Mouse (Mus musculus): ENCODE measurements around the gene Dscaml1. TPM values are rescaled to one million over a fixed set of nuclear protein-coding genes. Genes with fewer than 3 reads are reported as not detected.

The Dscaml1 gene
- polyA plus RNA-seq, 1 experiment from 2014 or later = 0.05 TPM

- peaks cover 16% of the 10 kb centered on the region for H3K4me1 ChIP-seq (replicated peaks)
- H3K9me3 ChIP-seq (replicated peaks) = no peaks in the 10 kb centered on the region
- H3K27ac ChIP-seq (ENCODE audit: poor library complexity, severe bottlenecking) = no peak overlapping the region
- ATAC-seq (ENCODE audit: insufficient number of reproducible peaks, low FRiP score) = no peak
- H3K9ac ChIP-seq = no peak overlapping the region
- no peak overlapping the region for H3K4me3 ChIP-seq
- 80% methylated on average over 12 of the region's 12 CpGs for WGBS
- no peaks in the 10 kb centered on the region for H3K27me3 ChIP-seq (replicated peaks)
- no peak overlapping the region for H3K4me2 ChIP-seq
- peaks cover 26% of the 10 kb centered on the region for H3K36me3 ChIP-seq
Observed at GRCm38 (mm10) chr9:45783249-45784069, 357.0 kb downstream of the Dscaml1 start.

- ATAC-seq (ENCODE audit: insufficient number of reproducible peaks, low FRiP score) = peak; percentile 19; the same call in 1 of the 2 replicates
- Histone ChIP-seq H3K4me1 (replicated peaks) (peaks cover 16% of the 10 kb centered on the region), H3K4me3 (no peak overlapping the region), H3K9ac (no peak overlapping the region), H3K27ac (ENCODE audit: poor library complexity, severe bottlenecking) (no peak overlapping the region; the same call in 1 of the 2 replicates), H3K4me2 (no peak overlapping the region; the same call in 1 of the 2 replicates), H3K36me3 (peaks cover 29% of the 10 kb centered on the region), H3K9me3 (replicated peaks) (no peaks in the 10 kb centered on the region), H3K27me3 (replicated peaks) (no peaks in the 10 kb centered on the region)
- 80% methylated on average over 8 of the region's 8 CpGs for WGBS
Observed at GRCm38 (mm10) chr9:45787071-45787470, 360.6 kb downstream of the Dscaml1 start.

DNA sequence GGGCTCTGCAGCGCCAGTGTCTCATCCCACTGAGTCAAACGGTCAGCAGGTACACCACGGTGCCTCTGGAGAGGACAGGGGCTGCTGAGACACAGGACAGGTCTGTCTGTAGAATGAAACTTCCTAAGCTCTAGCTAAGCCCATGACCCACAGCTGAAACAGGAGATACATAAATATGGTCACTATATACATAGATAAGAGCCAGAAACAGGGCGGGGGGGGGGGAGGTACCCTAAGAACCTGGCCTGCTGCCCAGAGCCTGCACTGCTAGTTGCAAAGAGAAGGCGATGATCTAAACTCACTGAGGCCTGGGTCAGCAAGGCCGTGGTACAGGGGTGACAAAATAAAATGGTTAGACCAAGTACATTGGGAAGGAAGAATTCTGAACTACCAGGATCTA lies 361.1 kb downstream of the Dscaml1 start:
- Histone ChIP-seq H3K36me3 (peaks cover 33% of the 10 kb centered on the region), H3K4me1 (replicated peaks) (peaks cover 16% of the 10 kb centered on the region), H3K4me3 (no peak overlapping the region), H3K4me2 (no peak overlapping the region), H3K27me3 (replicated peaks) (no peaks in the 10 kb centered on the region), H3K9ac (no peak overlapping the region), H3K9me3 (replicated peaks) (no peaks in the 10 kb centered on the region), H3K27ac (ENCODE audit: poor library complexity, severe bottlenecking) (no peak overlapping the region; the same call in 1 of the 2 replicates)
- 45% methylated on average over 6 of the region's 6 CpGs for WGBS
- 0 out of 2 replicates have a peak, but pooled peaks have one; percentile 30 for ATAC-seq (ENCODE audit: insufficient number of reproducible peaks, low FRiP score)

DNA sequence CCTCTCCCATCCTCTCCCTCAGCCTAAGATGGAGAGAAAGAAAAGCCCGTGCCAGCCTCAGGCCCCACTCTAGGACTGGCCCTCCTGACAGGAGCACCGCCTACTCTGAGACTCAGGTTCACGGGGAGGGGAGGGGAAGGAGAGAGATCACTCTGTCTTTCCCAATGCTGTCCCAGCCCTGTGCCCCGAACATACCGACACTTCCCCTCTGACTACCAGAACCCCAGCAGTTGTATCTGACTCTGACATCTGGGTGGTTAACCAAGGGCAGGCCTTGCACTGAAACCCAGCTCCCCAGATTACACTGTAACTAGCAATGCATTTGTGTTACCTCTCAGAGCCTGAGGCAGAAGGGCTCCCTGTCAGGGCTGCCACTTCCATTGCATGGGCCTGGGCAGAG lies 362.0 kb downstream of the Dscaml1 start:
- Histone ChIP-seq H3K36me3 (peaks cover 39% of the 10 kb centered on the region), H3K4me1 (replicated peaks) (peaks cover 16% of the 10 kb centered on the region), H3K9me3 (replicated peaks) (no peaks in the 10 kb centered on the region), H3K4me2 (no peak overlapping the region), H3K27ac (ENCODE audit: poor library complexity, severe bottlenecking) (no peak overlapping the region), H3K4me3 (no peak overlapping the region), H3K9ac (no peak overlapping the region), H3K27me3 (replicated peaks) (no peaks in the 10 kb centered on the region)
- ATAC-seq (ENCODE audit: insufficient number of reproducible peaks, low FRiP score) = no peak
- 60% methylated on average over 5 of the region's 5 CpGs for WGBS

DNA sequence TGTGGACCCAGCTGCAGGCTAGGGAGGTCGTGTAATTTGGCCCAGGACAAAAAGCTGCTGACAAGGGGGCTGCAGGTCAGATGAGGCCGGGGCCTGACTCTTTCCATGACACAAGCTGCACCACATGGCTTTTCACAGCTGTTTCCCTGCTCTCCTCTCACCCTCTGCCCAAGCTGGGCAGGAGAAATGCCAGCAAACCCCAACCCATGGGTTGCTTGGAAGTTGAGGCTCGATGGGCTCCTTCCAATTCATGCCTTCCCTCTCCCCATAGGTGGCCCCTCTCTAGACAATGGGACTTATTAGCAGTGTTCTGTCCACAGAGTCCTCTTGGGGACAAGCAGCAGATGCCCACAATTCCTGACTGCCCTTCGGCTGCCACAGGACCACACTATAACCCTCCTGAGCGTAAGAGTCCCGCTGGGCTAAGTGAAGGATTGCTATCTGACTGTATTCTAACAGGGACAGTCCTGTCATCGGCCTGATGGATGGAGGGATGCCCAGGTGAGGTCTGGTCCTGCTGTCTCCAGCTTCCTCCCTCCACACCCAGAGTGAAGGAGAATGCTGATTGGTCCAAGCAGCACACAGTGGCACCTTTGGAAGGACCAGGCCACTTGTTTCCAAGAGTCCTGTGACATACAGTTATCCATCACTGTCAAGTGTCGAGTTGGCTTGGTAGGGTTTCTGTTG lies 365.2 kb downstream of the Dscaml1 start:
- peaks cover 16% of the 10 kb centered on the region for H3K4me1 ChIP-seq (replicated peaks)
- H3K4me3 ChIP-seq = no peak overlapping the region
- H3K9ac ChIP-seq = no peak overlapping the region
- no peaks in the 10 kb centered on the region for H3K9me3 ChIP-seq (replicated peaks)
- no peak overlapping the region for H3K4me2 ChIP-seq
- H3K36me3 ChIP-seq = peaks cover 46% of the 10 kb centered on the region
- H3K27me3 ChIP-seq (replicated peaks) = no peaks in the 10 kb centered on the region
- WGBS = 80% methylated on average over 8 of the region's 8 CpGs
- no peak for ATAC-seq (ENCODE audit: insufficient number of reproducible peaks, low FRiP score)
- no peak overlapping the region for H3K27ac ChIP-seq (ENCODE audit: poor library complexity, severe bottlenecking)

DNA sequence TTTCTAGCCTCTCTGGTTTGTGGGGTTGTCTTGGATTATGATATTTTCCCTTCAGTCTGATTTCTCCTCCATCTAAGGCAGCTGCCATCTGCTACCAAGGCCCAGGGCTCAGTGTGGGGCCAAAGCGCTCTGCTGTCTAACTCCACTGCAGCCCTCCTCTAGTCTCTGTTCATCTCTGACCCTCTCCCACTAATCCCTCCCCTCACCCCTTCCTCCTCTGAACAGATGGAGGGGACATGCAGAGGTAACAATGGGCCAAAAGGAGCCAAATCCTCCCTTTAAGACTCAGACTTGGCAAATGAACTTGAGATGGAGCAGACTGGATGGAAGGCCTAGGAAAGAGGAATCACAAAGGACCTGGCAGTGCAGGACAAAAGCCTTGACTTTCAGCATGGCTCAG lies 365.8 kb downstream of the Dscaml1 start:
- 93% methylated on average over 1 of the region's 1 CpGs for WGBS
- Histone ChIP-seq H3K4me3 (no peak overlapping the region), H3K4me2 (no peak overlapping the region), H3K27me3 (replicated peaks) (no peaks in the 10 kb centered on the region), H3K27ac (ENCODE audit: poor library complexity, severe bottlenecking) (no peak overlapping the region), H3K4me1 (replicated peaks) (peaks cover 10% of the 10 kb centered on the region), H3K9ac (no peak overlapping the region), H3K36me3 (peaks cover 46% of the 10 kb centered on the region), H3K9me3 (replicated peaks) (no peaks in the 10 kb centered on the region)
- no peak for ATAC-seq (ENCODE audit: insufficient number of reproducible peaks, low FRiP score)

DNA sequence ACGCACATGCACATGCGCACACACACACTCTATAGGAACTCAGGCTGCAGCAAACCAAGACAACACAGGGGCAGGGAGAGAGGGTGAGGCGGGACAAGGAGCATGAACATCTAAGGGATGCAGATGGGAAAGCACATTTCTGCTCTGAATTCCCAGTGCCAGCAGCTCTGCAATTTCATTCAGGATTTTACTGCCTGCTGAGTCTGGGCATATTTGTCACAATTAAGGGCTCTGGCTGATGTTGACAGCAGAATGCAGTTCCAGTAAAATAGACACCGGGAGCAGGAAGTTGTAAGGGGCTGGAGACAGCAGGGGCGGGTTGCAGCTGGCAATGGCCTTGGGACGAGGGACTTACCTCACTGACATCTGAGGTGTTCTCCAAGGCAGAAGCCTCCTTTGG lies 367.3 kb downstream of the Dscaml1 start:
- no peak for ATAC-seq (ENCODE audit: insufficient number of reproducible peaks, low FRiP score)

GRCm38 (mm10) chr9:45795722-45796121 lies 369.3 kb downstream of the Dscaml1 start:
- no peaks in the 10 kb centered on the region for H3K9me3 ChIP-seq (replicated peaks)
- no peak for ATAC-seq (ENCODE audit: insufficient number of reproducible peaks, low FRiP score)
- 81% methylated on average over 5 of the region's 5 CpGs for WGBS
- no peak overlapping the region for H3K4me3 ChIP-seq
- H3K4me1 ChIP-seq (replicated peaks) = peaks cover 13% of the 10 kb centered on the region
- peaks cover 36% of the 10 kb centered on the region for H3K36me3 ChIP-seq
- H3K4me2 ChIP-seq = no peak overlapping the region
- H3K9ac ChIP-seq = no peak overlapping the region
- H3K27me3 ChIP-seq (replicated peaks) = no peaks in the 10 kb centered on the region
- no peak overlapping the region for H3K27ac ChIP-seq (ENCODE audit: poor library complexity, severe bottlenecking)

More for the DNA sequence above, 367.3 kb downstream of the Dscaml1 start:
- H3K9ac ChIP-seq = no peak overlapping the region
- peaks cover 5% of the 10 kb centered on the region for H3K4me1 ChIP-seq (replicated peaks)
- H3K27me3 ChIP-seq (replicated peaks) = no peaks in the 10 kb centered on the region
- H3K4me2 ChIP-seq = no peak overlapping the region
- 86% methylated on average over 6 of the region's 6 CpGs for WGBS
- H3K36me3 ChIP-seq = peaks cover 46% of the 10 kb centered on the region
- H3K27ac ChIP-seq (ENCODE audit: poor library complexity, severe bottlenecking) = no peak overlapping the region
- H3K9me3 ChIP-seq (replicated peaks) = no peaks in the 10 kb centered on the region
- no peak overlapping the region for H3K4me3 ChIP-seq

DNA sequence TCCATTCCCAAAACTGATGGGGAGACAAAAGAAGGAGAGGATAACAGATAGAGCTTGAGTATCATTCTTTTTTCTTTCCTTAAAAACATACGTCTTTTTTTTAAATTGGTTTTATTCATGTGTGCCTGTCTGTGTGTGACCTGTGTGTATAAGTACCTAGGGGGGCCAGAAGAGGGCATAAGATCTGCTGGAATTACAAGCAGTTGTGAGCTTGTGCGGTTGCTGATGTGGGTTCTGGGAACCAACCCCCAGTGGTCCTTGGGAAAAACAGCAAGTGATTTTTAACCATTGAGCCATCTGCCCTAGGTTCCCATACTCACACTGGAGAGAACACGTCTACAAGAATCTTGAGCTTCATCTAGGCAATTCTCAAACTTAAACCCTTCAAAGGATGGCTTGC lies 370.8 kb downstream of the Dscaml1 start:
- H3K27me3 ChIP-seq (replicated peaks) = no peaks in the 10 kb centered on the region
- no peaks in the 10 kb centered on the region for H3K9me3 ChIP-seq (replicated peaks)
- no peak overlapping the region for H3K9ac ChIP-seq
- peaks cover 13% of the 10 kb centered on the region for H3K4me1 ChIP-seq (replicated peaks)
- WGBS = 75% methylated on average over 3 of the region's 3 CpGs
- ATAC-seq (ENCODE audit: insufficient number of reproducible peaks, low FRiP score) = no peak
- H3K4me3 ChIP-seq = no peak overlapping the region
- H3K4me2 ChIP-seq = no peak overlapping the region
- H3K27ac ChIP-seq (ENCODE audit: poor library complexity, severe bottlenecking) = no peak overlapping the region
- peaks cover 39% of the 10 kb centered on the region for H3K36me3 ChIP-seq

- Histone ChIP-seq H3K27ac (ENCODE audit: poor library complexity, severe bottlenecking) (0 out of 2 replicates have a peak overlapping the region, but pooled peaks have one; percentile 12), H3K4me2 (peak overlapping the region; percentile 50)
Observed at GRCm38 (mm10) chr9:45798467-45799164, 372.2 kb downstream of the Dscaml1 start.

GRCm38 (mm10) chr9:45799402-45799801 lies 373.0 kb downstream of the Dscaml1 start:
- Histone ChIP-seq H3K27ac (ENCODE audit: poor library complexity, severe bottlenecking) (no peak overlapping the region), H3K9ac (no peak overlapping the region), H3K27me3 (replicated peaks) (no peaks in the 10 kb centered on the region)

More at GRCm38 (mm10) chr9:45798467-45799164, 372.2 kb downstream of the Dscaml1 start:
- peak; percentile 51; the same call in 1 of the 2 replicates for ATAC-seq (ENCODE audit: insufficient number of reproducible peaks, low FRiP score)
- no peak overlapping the region for H3K4me3 ChIP-seq
- H3K9ac ChIP-seq = no peak overlapping the region
- H3K27me3 ChIP-seq (replicated peaks) = no peaks in the 10 kb centered on the region
- H3K4me1 ChIP-seq (replicated peaks) = peaks cover 13% of the 10 kb centered on the region
- H3K9me3 ChIP-seq (replicated peaks) = no peaks in the 10 kb centered on the region
- peaks cover 33% of the 10 kb centered on the region for H3K36me3 ChIP-seq
- 15% methylated on average over 13 of the region's 13 CpGs for WGBS

More at GRCm38 (mm10) chr9:45799402-45799801, 373.0 kb downstream of the Dscaml1 start:
- ATAC-seq (ENCODE audit: insufficient number of reproducible peaks, low FRiP score) = no peak
- no peak overlapping the region for H3K4me3 ChIP-seq
- peaks cover 13% of the 10 kb centered on the region for H3K4me1 ChIP-seq (replicated peaks)
- 71% methylated on average over 8 of the region's 8 CpGs for WGBS
- peaks cover 26% of the 10 kb centered on the region for H3K36me3 ChIP-seq
- H3K4me2 ChIP-seq = peak overlapping the region; percentile 50; the same call in 1 of the 2 replicates
- H3K9me3 ChIP-seq (replicated peaks) = no peaks in the 10 kb centered on the region
